Mouse (Mus musculus) neural tube, embryonic 11.5 days (tissue): ENCODE data around the gene Gm11938. TPM values are rescaled to one million over a fixed set of nuclear protein-coding genes. Genes with fewer than 3 reads are reported as not detected.

Source experiments
- ATAC-seq: fragments of 200-750 bp; cut with Nextera tagmentation; 2 replicates; pipeline ENCODE4 v1.8.0; 2017; ENCODE audit warnings: moderate number of reproducible peaks, mild to moderate bottlenecking, moderate TSS enrichment, moderate library complexity; ENCODE audit not compliant: insufficient read depth, low FRiP score, low TSS enrichment
- DNase-seq: peaks from one replicate; pipeline ENCODE4 v3.0.0-alpha.2; 2015; ENCODE audit warnings: low spot score
- H3K27ac ChIP-seq: fragments of 300-500 bp; sonication (generic); 2 replicates; pipeline ENCODE4 v1.5.1; 2014; ENCODE audit warnings: low read depth, mild to moderate bottlenecking, low read length
- H3K27me3 ChIP-seq: fragments of 300-500 bp; sonication (generic); 2 replicates; pipeline ENCODE4 v1.6.1; 2014; ENCODE audit warnings: mild to moderate bottlenecking, low read length, mixed read lengths; ENCODE audit not compliant: control insufficient read depth, insufficient read depth
- H3K36me3 ChIP-seq: fragments of 300-500 bp; sonication (generic); 2 replicates; pipeline ENCODE4 v1.6.1; 2014; ENCODE audit warnings: mild to moderate bottlenecking, low read length, moderate library complexity, mixed read lengths; ENCODE audit not compliant: control insufficient read depth, insufficient read depth
- H3K4me1 ChIP-seq: fragments of 300-500 bp; sonication (generic); 2 replicates; pipeline ENCODE4 v1.6.1; 2014; ENCODE audit warnings: low read length, mixed read lengths; ENCODE audit not compliant: control insufficient read depth, insufficient read depth
- H3K4me2 ChIP-seq: fragments of 300-500 bp; sonication (generic); 2 replicates; pipeline ENCODE4 v1.6.1; 2014; ENCODE audit warnings: low read depth, mild to moderate bottlenecking, moderate library complexity
- H3K4me3 ChIP-seq: fragments of 300-500 bp; sonication (generic); 2 replicates; pipeline ENCODE4 v1.5.1; 2014; ENCODE audit warnings: low read depth, low read length
- H3K9ac ChIP-seq: fragments of 300-500 bp; sonication (generic); 2 replicates; pipeline ENCODE4 v1.6.1; 2014; ENCODE audit warnings: mild to moderate bottlenecking, low read length
- H3K9me3 ChIP-seq: fragments of 300-500 bp; sonication (generic); 2 replicates; pipeline ENCODE4 v1.6.1; 2016; ENCODE audit warnings: low read length; ENCODE audit not compliant: control insufficient read depth
- WGBS: fragments of 180-500 bp; shearing (Covaris S2); extraction: QIAGEN DNeasy Blood & Tissue Kit; methylation state at CpG from one replicate; pipeline ENCODE4 v1.1.7; 2014; 5-methylcytosine and 5-hydroxymethylcytosine counted together
- polyA plus RNA-seq: library from polyadenylated mRNA; unstranded; fragments of >200 nt; fragmentation: Nextera tagmentation; extraction: Ambion mirVana; gene quantifications from 2 replicates; pipeline ENCODE4 v1.2.1, GENCODE M21; 2014

The Gm11938 gene
- polyA plus RNA-seq, 1 experiment from 2014 or later, result not detected

DNA sequence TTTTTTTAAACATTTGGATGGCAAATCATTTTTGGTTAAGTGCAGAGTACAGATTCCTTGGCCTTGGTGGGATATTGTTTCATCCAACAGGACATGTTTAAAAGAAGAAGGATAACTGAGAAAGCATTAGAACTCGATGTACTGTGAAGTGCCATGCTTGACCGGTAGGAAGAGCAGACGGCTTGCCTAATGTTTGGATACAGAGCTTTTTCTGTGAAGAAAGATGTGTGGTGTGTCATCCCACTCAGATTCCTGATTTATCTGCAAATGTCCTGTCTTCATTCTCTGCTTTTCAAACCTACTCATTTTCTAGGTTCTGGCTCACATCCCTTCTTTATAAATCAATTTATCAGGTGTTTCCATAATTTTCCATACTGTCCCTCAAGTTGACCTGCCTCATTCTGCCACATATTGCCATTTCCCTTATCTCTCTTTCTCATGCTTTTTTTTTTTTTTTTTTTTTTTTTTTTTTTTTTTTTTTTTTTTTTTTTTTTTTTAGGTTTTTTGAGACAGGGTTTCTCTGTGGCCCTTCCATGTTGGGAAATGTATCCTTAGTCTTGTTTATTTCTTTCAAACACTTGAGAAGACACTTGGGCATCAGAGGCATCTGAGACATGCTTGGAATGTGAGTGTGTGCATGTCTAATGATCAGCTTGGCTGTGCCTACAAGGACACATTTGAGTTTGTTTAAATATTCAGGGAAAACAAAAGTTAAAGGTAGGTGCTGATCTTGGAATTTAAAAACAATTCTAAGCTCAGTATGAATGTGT, 44.9 kb downstream of the Gm11938 start:
- Histone ChIP-seq H3K9me3 (no peaks in the 10 kb centered on the region), H3K4me3 (no peak overlapping the region), H3K4me1 (no peaks in the 10 kb centered on the region), H3K4me2 (no peak overlapping the region), H3K27ac (no peak overlapping the region), H3K36me3 (no peaks in the 10 kb centered on the region), H3K9ac (no peak overlapping the region), H3K27me3 (no peaks in the 10 kb centered on the region)
- ATAC-seq (no peak), DNase-seq (no peak)
- 85% methylated on average over 3 of the region's 3 CpGs for WGBS

GRCm38 (mm10) chr11:99556753-99557152, 46.4 kb downstream of the Gm11938 start, which contains the start of gene Krtap3-2:
Krtap3-2 (minus strand) TSS chr11:99556853.
- WGBS, result 76% methylated on average over 2 of the region's 2 CpGs
- no peaks in the 10 kb centered on the region for H3K36me3 ChIP-seq
- no peak for DNase-seq

DNA sequence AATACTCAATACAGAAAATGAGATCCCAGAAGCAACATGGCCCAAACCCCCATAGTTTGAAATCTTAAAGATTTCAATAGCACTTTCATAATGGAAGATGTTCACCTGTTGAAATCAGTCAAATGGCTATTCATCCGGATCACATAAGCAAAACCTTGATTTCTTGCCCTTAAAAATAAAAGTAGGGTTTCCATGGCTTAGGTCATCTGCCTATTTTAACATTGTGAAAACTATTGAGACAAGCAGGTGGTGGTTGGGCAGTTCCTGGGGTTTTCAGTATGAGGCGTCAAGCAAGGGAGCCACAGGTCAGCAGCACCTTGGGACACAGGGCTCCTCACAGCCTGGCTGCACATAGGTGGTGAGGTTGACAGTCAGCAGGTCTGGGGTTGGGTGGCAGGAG, 46.9 kb downstream of the Gm11938 start:
- no peaks in the 10 kb centered on the region for H3K36me3 ChIP-seq
- H3K27ac ChIP-seq, result no peak overlapping the region
- H3K9me3 ChIP-seq, result no peaks in the 10 kb centered on the region
- no peak overlapping the region for H3K9ac ChIP-seq
- no peak overlapping the region for H3K4me3 ChIP-seq
- no peak for DNase-seq
- ATAC-seq, result no peak
- no peak overlapping the region for H3K4me2 ChIP-seq
- no peaks in the 10 kb centered on the region for H3K4me1 ChIP-seq
- 80% methylated on average over 2 of the region's 2 CpGs for WGBS
- H3K27me3 ChIP-seq, result no peaks in the 10 kb centered on the region

More at GRCm38 (mm10) chr11:99556753-99557152, 46.4 kb downstream of the Gm11938 start, which contains the start of gene Krtap3-2:
- Histone ChIP-seq H3K4me1 (no peaks in the 10 kb centered on the region), H3K9me3 (no peaks in the 10 kb centered on the region), H3K4me2 (no peak within 1 kb of the TSS), H3K27ac (no peak within 1 kb of the TSS), H3K27me3 (no peaks in the 10 kb centered on the region), H3K9ac (no peak within 1 kb of the TSS), H3K4me3 (no peak within 1 kb of the TSS)
- no peak for ATAC-seq

Other genes with a start within 250 kb of the Gm11938 start
- 0.15 and 0.19 TPM in 2 replicates for gene Krt28, start 228.4 kb downstream of the Gm11938 start, polyA plus RNA-seq
- gene Krt10, start 213.9 kb downstream of the Gm11938 start, polyA plus RNA-seq, result 22.4 and 23.5 TPM in 2 replicates
- not detected in 2 replicates for gene Krt12, start 181.0 kb downstream of the Gm11938 start, polyA plus RNA-seq
- 0.19 and 0.28 TPM in 2 replicates for gene Krt20, start 165.2 kb downstream of the Gm11938 start, polyA plus RNA-seq
- not detected in 2 replicates for gene Krt23, start 110.2 kb downstream of the Gm11938 start, polyA plus RNA-seq
- gene Krt39, start 82.0 kb downstream of the Gm11938 start, polyA plus RNA-seq, result not detected in 2 replicates
- not detected in 2 replicates for gene Krt40, start 60.1 kb downstream of the Gm11938 start, polyA plus RNA-seq
- not detected in 2 replicates for gene Krtap3-3, start 52.4 kb downstream of the Gm11938 start, polyA plus RNA-seq
- gene Krtap3-2, start 46.5 kb downstream of the Gm11938 start, polyA plus RNA-seq, result not detected in 2 replicates
- gene Gm11939, start 43.8 kb downstream of the Gm11938 start, polyA plus RNA-seq, result not detected in 2 replicates
- not detected in 2 replicates for gene Krtap3-1, start 36.7 kb downstream of the Gm11938 start, polyA plus RNA-seq
- not detected in 2 replicates for gene Krtap1-5, start 22.3 kb downstream of the Gm11938 start, polyA plus RNA-seq
- not detected in 2 replicates for gene Krtap1-4, start 19.7 kb downstream of the Gm11938 start, polyA plus RNA-seq
- not detected in 2 replicates for gene Krtap1-3, start 12.0 kb downstream of the Gm11938 start, polyA plus RNA-seq
- gene Krtap9-3, start 5.2 kb downstream of the Gm11938 start, polyA plus RNA-seq, result not detected in 2 replicates
- not detected in 2 replicates for gene Gm11937, start 6.9 kb upstream of the Gm11938 start, polyA plus RNA-seq
- gene Krtap2-4, start 11.5 kb upstream of the Gm11938 start, polyA plus RNA-seq, result not detected in 2 replicates
- not detected in 2 replicates for gene Gm11562, start 17.1 kb upstream of the Gm11938 start, polyA plus RNA-seq
- gene Krtap4-1, start 24.9 kb upstream of the Gm11938 start, polyA plus RNA-seq, result not detected in 2 replicates
- gene Krtap4-2, start 31.8 kb upstream of the Gm11938 start, polyA plus RNA-seq, result not detected in 2 replicates
- not detected in 2 replicates for gene Krtap4-7, start 40.8 kb upstream of the Gm11938 start, polyA plus RNA-seq
- not detected in 2 replicates for gene Gm11555, start 46.9 kb upstream of the Gm11938 start, polyA plus RNA-seq
- gene Gm11563, start 55.7 kb upstream of the Gm11938 start, polyA plus RNA-seq, result not detected in 2 replicates
- not detected in 2 replicates for gene Krtap4-6, start 62.7 kb upstream of the Gm11938 start, polyA plus RNA-seq
- gene Gm14190, start 87.4 kb upstream of the Gm11938 start, polyA plus RNA-seq, result not detected in 2 replicates
- not detected in 2 replicates for gene Gm14180, start 131.0 kb upstream of the Gm11938 start, polyA plus RNA-seq
- gene Gm11595, start 169.6 kb upstream of the Gm11938 start, polyA plus RNA-seq, result not detected in 2 replicates
- not detected in 2 replicates for gene Krtap4-8, start 177.4 kb upstream of the Gm11938 start, polyA plus RNA-seq
- gene Krtap4-9, start 181.9 kb upstream of the Gm11938 start, polyA plus RNA-seq, result not detected in 2 replicates
- gene Gm11596, start 190.2 kb upstream of the Gm11938 start, polyA plus RNA-seq, result not detected in 2 replicates
- not detected in 2 replicates for gene Gm11569, start 195.6 kb upstream of the Gm11938 start, polyA plus RNA-seq
- gene Gm11554, start 201.1 kb upstream of the Gm11938 start, polyA plus RNA-seq, result not detected in 2 replicates
- not detected in 2 replicates for gene Krtap4-13, start 206.6 kb upstream of the Gm11938 start, polyA plus RNA-seq
- not detected in 2 replicates for gene Gm11564, start 212.4 kb upstream of the Gm11938 start, polyA plus RNA-seq
- not detected in 2 replicates for gene 2300003K06Rik, start 234.8 kb upstream of the Gm11938 start, polyA plus RNA-seq
- gene Krtap4-16, start 248.3 kb upstream of the Gm11938 start, polyA plus RNA-seq, result not detected in 2 replicates